Mouse (Mus musculus) E14TG2a.4 (cell line): ENCODE results near the gene Ankrd44.

Source experiments
- H3K27me3 ChIP-seq: 2 replicates; pipeline ENCODE4 v1.6.1; 2014; ENCODE audit warnings: low read length, control low read depth; ENCODE audit not compliant: insufficient read depth
- H3K36me3 ChIP-seq: 2 replicates; pipeline ENCODE4 v1.6.1; 2014; ENCODE audit warnings: low read length, control low read depth; ENCODE audit not compliant: insufficient read depth
- H3K4me1 ChIP-seq: replicated peaks from 2 replicates; pipeline ENCODE4 v1.6.1; 2014; ENCODE audit warnings: low read depth, low read length, control low read depth
- H3K4me3 ChIP-seq: replicated peaks from 2 replicates; pipeline ENCODE4 v1.5.1; 2014; ENCODE audit warnings: mild to moderate bottlenecking, low read length
- H3K9me3 ChIP-seq: 2 replicates; pipeline ENCODE4 v1.6.1; 2014; ENCODE audit warnings: low read length, control low read depth
- CTCF ChIP-seq: conservative IDR thresholded peaks from 2 replicates; pipeline ENCODE4 v1.5.1; 2014; ENCODE audit warnings: low read length
- NANOG ChIP-seq: IDR thresholded peaks from 2 replicates; pipeline ENCODE4 v1.6.1; 2014; ENCODE audit warnings: borderline replicate concordance, low read length, mixed read lengths
- POU5F1 ChIP-seq: IDR thresholded peaks from 2 replicates; pipeline ENCODE4 v1.6.1; 2014; ENCODE audit warnings: low read length, borderline replicate concordance

Gene Ankrd44

DNA sequence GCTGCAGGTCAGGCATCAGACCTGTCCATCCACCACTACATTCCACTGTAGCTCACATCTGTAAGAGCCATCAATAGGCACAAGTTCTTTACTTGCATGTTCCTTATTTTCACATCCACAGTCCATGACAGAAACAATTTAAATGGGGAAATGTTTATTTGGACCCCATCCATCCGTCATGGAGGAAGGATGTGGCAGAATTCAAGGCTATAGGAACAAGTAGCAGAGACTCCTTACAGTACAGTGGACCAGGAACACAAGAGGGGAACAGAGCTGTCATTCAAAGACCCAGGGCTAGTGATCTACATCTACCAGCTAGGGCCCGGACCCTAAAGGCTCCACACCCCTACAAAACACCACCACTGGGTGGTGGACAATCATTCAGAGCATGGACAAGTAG lies 55.6 kb downstream of the Ankrd44 start:
- Histone ChIP-seq H3K4me3 (no peak overlapping the region), H3K27me3 (no peaks in the 10 kb centered on the region), H3K9me3 (no peaks in the 10 kb centered on the region), H3K36me3 (no peaks in the 10 kb centered on the region), H3K4me1 (no peaks in the 10 kb centered on the region)
- TF ChIP-seq POU5F1 (no peak), NANOG (no peak), CTCF (no peak)

DNA sequence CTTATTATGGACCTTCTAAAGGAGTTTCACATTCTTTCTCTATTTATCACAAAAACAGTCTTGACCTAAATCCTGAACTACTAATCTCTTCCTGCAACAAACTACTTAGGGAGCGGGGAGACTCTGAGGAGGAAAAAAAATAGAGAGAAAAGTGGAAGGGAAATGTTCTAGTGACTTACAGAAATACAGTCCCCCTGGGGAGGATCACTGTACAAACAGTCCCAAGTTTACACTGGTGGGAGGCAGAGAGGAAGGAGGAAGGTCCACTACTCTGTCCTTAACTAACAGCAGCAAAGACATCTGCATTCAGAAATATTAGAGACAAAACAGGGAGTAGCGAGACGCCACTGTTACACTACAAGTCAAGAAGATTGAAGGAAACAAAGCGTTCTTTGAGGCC lies 59.0 kb downstream of the Ankrd44 start:
- no peaks in the 10 kb centered on the region for H3K27me3 ChIP-seq
- H3K4me1 ChIP-seq, result no peaks in the 10 kb centered on the region
- no peaks in the 10 kb centered on the region for H3K9me3 ChIP-seq
- H3K36me3 ChIP-seq, result no peaks in the 10 kb centered on the region
- no peak overlapping the region for H3K4me3 ChIP-seq
- TF ChIP-seq CTCF, result no peak
- no peak for TF ChIP-seq POU5F1
- TF ChIP-seq NANOG, result no peak

DNA sequence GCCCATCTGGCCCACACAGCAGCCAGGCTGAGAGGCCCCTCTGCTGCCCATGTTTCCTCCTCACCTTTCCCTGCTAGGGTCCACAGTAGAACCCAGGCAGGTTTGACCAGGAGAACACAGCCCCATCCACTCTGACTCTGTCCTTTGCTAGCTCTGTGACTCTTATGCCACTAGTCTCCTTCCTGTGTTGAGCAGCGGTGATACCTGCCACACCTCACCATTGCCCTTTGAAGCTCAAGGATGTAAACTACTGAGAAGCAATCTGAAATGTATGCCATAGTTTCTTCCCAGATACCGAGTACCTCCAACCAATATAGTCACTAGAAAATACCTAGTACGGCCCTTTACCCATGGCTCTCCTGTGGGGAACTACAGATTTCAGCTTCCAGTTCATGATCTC lies 60.1 kb downstream of the Ankrd44 start:
- TF ChIP-seq NANOG (no peak), POU5F1 (no peak), CTCF (no peak)
- Histone ChIP-seq H3K4me3 (no peak overlapping the region), H3K27me3 (no peaks in the 10 kb centered on the region), H3K4me1 (no peaks in the 10 kb centered on the region), H3K9me3 (no peaks in the 10 kb centered on the region), H3K36me3 (no peaks in the 10 kb centered on the region)

DNA sequence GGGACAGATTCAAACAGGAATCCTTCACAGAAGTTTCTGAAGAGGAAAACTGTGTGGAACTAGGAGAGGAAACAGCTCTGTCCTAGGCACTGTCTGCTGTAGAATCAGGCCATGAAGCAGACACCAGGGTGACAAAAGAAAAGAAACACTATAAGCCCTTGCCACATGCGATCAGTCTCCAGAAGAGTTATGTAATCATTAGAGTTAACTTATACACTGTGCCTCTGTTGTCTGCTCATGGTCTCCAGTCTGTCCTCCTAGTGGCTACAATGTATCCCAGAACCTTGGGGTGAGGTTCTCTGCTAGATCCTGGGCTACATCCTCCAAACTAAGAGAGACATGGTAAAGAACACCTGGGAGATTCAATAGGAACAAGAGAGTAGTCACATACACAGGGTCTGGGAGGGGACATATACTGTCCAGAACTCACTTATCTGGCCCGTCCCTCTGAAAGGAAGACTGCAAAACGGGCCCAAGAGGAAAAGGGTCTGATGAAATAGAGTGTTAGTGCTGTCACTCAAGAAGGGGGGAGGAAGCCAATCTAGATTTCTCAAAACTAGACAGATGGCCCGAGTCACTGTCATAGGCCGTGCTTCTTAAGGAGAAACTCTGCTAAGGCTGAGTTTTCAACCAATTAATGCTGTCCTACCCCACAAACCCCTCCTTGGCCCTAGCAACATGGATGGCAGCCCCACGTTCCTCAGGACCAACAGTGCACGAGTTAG lies 61.1 kb downstream of the Ankrd44 start:
- H3K27me3 ChIP-seq, result no peaks in the 10 kb centered on the region
- no peak for TF ChIP-seq POU5F1
- TF ChIP-seq CTCF, result no peak
- TF ChIP-seq NANOG, result no peak
- no peaks in the 10 kb centered on the region for H3K9me3 ChIP-seq
- H3K36me3 ChIP-seq, result no peaks in the 10 kb centered on the region
- H3K4me1 ChIP-seq, result no peaks in the 10 kb centered on the region
- no peak overlapping the region for H3K4me3 ChIP-seq

DNA sequence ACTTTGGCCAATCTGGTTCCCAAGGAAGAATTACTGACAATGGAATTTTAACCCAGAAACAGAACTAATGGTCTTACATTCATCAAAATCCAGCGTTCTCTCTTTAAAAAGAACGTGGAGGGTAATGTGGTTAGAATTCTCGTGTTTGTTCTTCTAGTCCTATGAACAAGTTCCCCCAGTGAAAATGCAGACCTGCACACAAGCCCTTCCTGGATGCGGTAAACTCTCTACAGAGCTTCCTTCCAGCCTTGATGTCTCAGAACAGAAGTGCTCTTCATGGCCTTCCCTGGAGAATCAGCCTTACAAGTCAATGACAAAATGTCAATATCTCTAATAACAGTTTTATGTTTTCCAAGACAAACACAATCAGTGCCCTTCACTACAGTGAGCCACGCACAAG lies 65.8 kb downstream of the Ankrd44 start:
- Histone ChIP-seq H3K4me1 (no peaks in the 10 kb centered on the region), H3K27me3 (no peaks in the 10 kb centered on the region), H3K4me3 (no peak overlapping the region), H3K9me3 (no peaks in the 10 kb centered on the region), H3K36me3 (no peaks in the 10 kb centered on the region)
- no peak for TF ChIP-seq CTCF
- TF ChIP-seq POU5F1, result no peak
- TF ChIP-seq NANOG, result no peak

DNA sequence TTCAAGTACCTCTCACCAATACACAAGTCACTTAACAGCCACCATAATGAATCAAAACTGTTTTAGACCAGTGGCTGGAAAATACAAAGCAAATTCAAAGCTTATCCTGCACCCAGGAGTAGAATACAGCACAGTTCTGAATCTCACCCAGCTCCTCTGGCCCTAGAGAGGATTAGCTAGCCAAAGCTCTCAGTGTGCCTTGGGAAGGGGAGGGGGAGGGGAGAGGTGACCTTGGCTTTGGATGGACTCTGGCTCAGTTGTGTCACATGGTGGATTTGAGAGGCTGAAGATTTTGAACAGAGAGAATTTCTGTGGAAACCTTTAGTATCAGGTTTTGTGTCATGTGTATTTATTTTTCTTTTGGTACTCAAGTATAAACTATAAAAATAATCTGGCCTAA lies 66.3 kb downstream of the Ankrd44 start:
- TF ChIP-seq POU5F1 (no peak), CTCF (no peak)
- no peaks in the 10 kb centered on the region for H3K36me3 ChIP-seq
- H3K4me3 ChIP-seq, result no peak overlapping the region
- no peaks in the 10 kb centered on the region for H3K27me3 ChIP-seq
- H3K4me1 ChIP-seq, result no peaks in the 10 kb centered on the region
- H3K9me3 ChIP-seq, result no peaks in the 10 kb centered on the region

DNA sequence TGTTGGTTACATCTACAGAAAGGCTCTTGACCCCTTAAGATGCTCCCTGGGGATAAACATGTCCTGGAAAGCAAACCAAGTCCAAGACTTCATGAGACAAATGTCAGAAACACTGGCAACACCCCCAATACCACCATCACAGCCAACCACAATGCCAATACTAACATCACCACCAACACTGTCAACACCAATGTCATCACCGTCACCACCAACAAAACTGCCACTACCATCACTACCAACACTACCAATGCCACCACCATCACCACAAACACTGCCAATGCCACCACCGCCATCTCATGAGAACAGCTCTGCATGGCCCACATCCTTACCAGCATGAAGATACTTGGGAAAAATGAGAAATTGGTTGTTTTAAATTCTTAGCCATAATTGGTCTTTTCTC lies 67.3 kb downstream of the Ankrd44 start:
- no peak overlapping the region for H3K4me3 ChIP-seq
- H3K9me3 ChIP-seq, result no peaks in the 10 kb centered on the region
- H3K36me3 ChIP-seq, result no peaks in the 10 kb centered on the region
- no peaks in the 10 kb centered on the region for H3K27me3 ChIP-seq
- TF ChIP-seq CTCF (no peak), NANOG (no peak), POU5F1 (no peak)
- H3K4me1 ChIP-seq, result no peaks in the 10 kb centered on the region

DNA sequence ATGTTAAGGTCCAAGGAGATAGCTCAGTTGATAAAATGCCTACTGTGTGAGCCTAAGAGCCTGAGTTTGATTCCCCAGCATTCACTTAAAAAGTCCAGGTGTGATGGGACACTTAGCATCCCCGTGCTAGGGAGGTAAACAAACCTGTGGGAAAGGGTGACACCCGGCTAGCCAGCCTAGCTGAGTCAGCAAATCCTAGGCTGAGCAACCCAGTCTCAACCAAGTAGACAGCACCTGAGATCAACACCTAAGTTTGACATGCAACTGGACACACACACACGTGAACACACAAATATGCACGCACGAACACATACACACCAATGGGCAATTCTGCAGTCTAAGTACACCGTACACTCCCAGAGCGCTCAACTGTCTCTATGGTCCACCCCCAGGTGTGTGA lies 69.7 kb downstream of the Ankrd44 start:
- Histone ChIP-seq H3K9me3 (no peaks in the 10 kb centered on the region), H3K36me3 (no peaks in the 10 kb centered on the region), H3K4me1 (no peaks in the 10 kb centered on the region), H3K27me3 (no peaks in the 10 kb centered on the region), H3K4me3 (no peak overlapping the region)
- TF ChIP-seq NANOG, result no peak
- no peak for TF ChIP-seq CTCF
- TF ChIP-seq POU5F1, result no peak

DNA sequence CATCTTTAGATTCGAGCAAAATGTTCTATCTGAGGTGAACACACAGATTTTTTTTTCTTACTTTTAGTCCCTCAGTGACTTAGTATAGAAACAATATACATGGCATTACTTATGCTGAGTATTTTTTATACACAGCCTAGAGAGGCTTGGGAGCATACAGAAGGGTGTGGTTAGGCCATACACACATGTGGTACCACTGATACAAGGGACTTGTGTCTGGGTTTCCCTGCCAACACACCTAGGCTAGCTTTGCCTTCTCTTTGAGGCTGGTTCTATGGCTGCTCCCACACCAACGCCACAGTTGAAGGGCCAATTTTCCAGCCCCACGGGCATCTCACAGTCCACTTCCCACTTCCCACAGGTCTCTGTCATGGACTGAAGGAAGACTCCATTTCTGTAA lies 70.2 kb downstream of the Ankrd44 start:
- no peaks in the 10 kb centered on the region for H3K4me1 ChIP-seq
- H3K36me3 ChIP-seq, result no peaks in the 10 kb centered on the region
- H3K27me3 ChIP-seq, result no peaks in the 10 kb centered on the region
- no peak overlapping the region for H3K4me3 ChIP-seq
- H3K9me3 ChIP-seq, result no peaks in the 10 kb centered on the region
- TF ChIP-seq CTCF, result no peak
- no peak for TF ChIP-seq NANOG
- TF ChIP-seq POU5F1, result no peak
